Mouse (Mus musculus): ENCODE measurements at regions not wholly inside any gene's neighbourhood (a gene's known extent, or its start where the extent isn't known, plus 50 kb on each side); places are given as distances from the start of the nearest gene placed in this dataset.

- CTCF ChIA-PET, result no interaction called here
- TF ChIP-seq CTCF (IDR thresholded peaks at IDR 0.05), result no peak
Observed at GRCm38 (mm10) chr2:27606816-27607215, 69.4 kb upstream of the Rxra start.

GRCm38 (mm10) chr2:27621741-27622140 is 54.5 kb upstream of the Rxra start:
- POLR2A ChIA-PET, result interaction anchor here (0.6 kb wide), 1 partner anchor 1786 kb away, joined by 3 read pairs; no protein-coding TSS in a partner anchor
- CTCF ChIA-PET, result no interaction called here
- DNase-seq (ENCODE audit: low read depth, low spot score) (no peak), ATAC-seq (no peak)
- H3K27me3 ChIP-seq, result no peaks in the 10 kb centered on the region
- no peak for TF ChIP-seq CTCF (IDR thresholded peaks at IDR 0.05)
- in situ Hi-C loops (cut with MboI; ENCODE audit: low pct_unique_long_range_greater_than_20kb), result no loop called here

More at GRCm38 (mm10) chr2:27606816-27607215, 69.4 kb upstream of the Rxra start:
- no peaks in the 10 kb centered on the region for H3K27me3 ChIP-seq
- ATAC-seq (no peak), DNase-seq (ENCODE audit: low read depth, low spot score) (no peak)
- POLR2A ChIA-PET, result no interaction called here
- in situ Hi-C loops (cut with MboI; ENCODE audit: low pct_unique_long_range_greater_than_20kb), result loop anchor here (10.0 kb wide), 1 partner anchor 52 kb away; no protein-coding TSS in a partner anchor

GRCm38 (mm10) chr2:27624656-27625366 is 51.4 kb upstream of the Rxra start:
- TF ChIP-seq CTCF (IDR thresholded peaks at IDR 0.05), result no peak
- ATAC-seq (no peak), DNase-seq (ENCODE audit: low read depth, low spot score) (no peak)
- in situ Hi-C loops (cut with MboI; ENCODE audit: low pct_unique_long_range_greater_than_20kb), result no loop called here
- ChIA-PET POLR2A (interaction anchor here (0.7 kb wide), 1 partner anchor 79 kb away, joined by 5 read pairs; no protein-coding TSS in a partner anchor), CTCF (no interaction called here)
- no peaks in the 10 kb centered on the region for H3K27me3 ChIP-seq

All from Patski (cell line).